Mouse (Mus musculus): ENCODE results near the gene Nfe2l1. TPM values are rescaled to one million over a fixed set of nuclear protein-coding genes. Genes with fewer than 3 reads are reported as not detected.
A peak's percentile ranks its signal among the peaks of the same experiment; 100 is the strongest.
"Not testable (repeated sequence)": the region's sequence is repeated elsewhere in the genome, so short reads cannot be mapped to it uniquely, and the experiment has no call there.

The Nfe2l1 gene
- total RNA-seq, 2 experiments from 2014 or later, result 300 to 307 TPM

DNA sequence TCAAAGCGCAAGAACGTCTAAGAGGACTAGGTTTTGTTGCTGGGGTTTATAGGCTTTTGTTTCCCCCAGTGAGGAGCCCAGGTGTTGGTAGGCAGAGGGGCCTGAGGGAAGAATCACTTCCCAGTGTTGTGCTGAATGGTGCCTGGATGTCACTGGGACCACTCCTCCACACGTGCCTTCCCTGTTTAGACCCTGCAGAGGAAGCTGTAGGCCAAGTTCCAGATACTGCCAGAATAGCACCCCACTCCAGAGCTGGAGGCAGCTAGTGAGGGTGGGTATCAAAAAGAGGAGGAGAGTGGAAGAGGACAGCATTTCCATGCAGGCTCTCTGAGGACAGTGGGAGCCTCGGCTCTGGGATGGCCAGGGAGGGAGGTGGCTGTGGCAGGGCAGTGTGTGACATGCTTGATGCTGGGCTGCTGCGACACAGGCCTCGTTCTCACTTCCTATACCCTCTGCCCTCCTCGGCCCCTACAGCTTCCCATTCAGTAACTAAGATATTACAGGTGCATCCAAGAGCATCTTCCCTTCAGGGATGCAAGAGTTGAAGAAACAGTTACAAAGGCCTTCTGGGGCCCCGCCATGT lies 11.5 kb downstream of the Nfe2l1 start:
- DNase-seq, result no peak

DNA sequence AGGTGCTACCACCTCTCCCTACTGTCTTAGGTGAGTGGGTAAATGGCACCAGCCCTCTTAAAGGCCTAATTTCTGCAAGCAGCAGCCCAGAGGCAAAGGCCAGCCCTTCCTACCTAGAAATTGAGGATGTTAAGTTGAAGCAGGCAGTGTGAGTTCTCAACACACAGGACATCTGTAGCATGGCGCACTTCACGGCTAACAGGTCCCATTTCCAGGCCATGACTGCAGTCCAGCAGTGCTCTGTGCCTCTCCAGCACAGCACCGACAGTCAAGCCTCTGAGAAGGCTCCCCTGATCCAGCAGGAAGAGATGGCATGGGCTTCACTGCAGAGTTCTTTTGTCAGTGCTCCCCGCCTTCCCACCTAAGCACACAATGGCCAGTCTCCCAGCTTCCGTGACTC lies 12.8 kb downstream of the Nfe2l1 start:
- no peak for DNase-seq

DNA sequence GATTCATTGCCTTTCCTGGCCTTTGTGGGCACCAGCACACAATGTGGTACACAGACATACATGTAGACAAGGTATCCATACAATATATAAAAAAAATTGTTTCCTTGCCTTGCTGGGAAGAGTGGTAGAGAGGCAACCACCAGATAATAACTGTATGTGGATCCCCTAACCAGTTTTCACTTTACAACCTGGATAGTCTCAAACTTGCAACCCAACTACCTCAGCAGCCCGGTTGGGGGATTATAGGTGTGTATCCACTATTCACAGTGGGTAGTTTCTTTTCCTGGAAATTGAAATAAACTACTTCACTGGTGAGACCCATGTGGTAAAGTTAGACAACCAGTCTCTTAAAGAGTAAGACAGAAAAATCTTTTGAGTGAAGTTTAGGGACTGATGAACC lies 13.3 kb downstream of the Nfe2l1 start:
- no peak for DNase-seq

DNA sequence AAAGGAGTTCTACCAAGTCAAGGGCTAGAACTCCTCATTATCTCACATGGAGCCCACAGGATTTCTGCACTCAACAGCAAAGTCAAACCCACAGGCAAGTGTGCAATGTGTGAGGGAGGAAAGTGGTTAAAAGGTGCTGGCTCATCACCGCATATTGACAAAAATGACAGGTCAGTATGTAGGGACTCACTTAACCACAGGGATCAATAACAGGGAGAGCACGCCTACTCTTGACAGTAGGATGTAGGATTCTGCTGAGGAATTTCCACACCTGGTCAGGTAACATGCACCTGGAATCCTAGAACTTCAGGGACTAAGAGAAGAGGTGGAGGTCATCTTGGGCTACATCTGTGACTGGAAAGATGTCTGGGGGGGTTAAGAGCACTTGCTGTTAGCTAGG lies 13.9 kb downstream of the Nfe2l1 start:
- no peak for DNase-seq

DNA sequence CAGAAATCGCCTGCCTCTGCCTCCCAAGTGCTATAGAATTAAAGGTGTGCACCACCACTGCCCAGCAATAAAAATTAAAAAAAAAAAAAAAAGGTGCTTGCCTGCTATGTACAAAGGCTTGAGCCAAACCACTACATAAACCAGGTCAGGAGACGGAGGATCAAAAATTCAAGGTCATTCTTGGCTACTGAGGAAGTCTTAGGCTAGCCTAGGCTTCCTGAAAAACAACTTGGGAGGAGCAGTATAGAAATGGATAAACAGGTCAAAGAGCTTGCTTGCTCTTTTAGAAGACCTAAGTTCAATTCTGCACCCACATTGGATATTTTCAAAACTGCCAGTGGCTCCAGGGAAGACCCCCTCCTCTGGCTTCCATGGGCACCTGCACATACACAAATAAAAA lies 15.3 kb downstream of the Nfe2l1 start:
- DNase-seq, result no peak

DNA sequence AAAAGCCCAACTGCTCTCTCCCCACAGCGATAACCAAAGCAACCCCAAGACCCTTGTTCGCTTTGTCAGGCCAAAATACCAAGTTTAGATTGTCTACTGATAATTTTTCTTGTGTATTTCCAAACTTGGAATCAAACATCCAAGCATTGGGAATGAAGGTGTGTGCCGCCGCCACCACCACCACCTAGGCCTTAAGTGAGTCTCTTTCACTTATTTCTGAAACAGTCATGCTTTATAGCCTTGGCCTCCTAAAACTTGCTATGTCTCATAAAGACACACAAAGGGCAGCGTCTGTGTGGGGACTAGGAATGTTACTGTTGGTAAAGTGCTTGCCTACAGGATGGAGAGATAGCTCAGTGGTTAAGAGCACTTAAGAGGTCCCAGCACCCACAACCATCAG lies 15.8 kb downstream of the Nfe2l1 start:
- no peak for DNase-seq

DNA sequence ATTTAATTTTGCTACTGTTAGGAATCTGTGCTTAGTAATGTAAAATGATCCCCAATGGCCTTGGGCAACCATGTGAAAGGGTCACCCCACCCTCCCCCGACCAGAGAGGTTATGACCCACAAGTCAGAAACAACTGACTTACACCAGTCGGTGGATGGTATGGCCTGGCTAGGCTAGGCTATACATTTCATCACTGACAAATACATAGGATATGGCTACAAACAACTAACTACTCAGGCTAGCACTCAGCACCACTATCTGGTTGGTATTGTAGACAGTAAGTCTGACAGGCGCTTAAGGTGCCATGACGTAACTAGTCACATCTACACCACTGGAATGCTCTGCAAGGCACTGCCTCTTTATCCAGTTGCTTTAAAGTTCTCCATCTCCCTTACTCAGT lies 16.3 kb downstream of the Nfe2l1 start:
- DNase-seq, result no peak

DNA sequence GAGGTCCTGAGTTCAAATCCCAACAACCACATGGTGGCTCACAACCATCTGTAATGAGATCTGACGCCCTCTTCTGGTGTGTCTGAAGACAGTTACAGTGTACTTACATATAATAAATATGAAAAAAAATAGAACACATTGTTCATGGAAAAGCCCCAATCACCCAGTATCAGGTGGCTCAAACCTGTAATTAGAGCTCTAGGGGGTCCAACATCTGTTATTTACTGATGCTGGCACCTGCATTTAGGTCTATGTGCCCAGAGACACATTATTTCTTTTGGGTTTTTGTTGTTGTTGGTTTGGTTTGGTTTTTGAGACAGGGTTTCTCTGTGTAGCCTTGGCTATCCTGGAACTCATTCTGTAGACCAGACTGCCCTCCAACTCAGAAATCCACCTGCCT lies 18.6 kb downstream of the Nfe2l1 start:
- DNase-seq, result not testable (repeated sequence)

DNA sequence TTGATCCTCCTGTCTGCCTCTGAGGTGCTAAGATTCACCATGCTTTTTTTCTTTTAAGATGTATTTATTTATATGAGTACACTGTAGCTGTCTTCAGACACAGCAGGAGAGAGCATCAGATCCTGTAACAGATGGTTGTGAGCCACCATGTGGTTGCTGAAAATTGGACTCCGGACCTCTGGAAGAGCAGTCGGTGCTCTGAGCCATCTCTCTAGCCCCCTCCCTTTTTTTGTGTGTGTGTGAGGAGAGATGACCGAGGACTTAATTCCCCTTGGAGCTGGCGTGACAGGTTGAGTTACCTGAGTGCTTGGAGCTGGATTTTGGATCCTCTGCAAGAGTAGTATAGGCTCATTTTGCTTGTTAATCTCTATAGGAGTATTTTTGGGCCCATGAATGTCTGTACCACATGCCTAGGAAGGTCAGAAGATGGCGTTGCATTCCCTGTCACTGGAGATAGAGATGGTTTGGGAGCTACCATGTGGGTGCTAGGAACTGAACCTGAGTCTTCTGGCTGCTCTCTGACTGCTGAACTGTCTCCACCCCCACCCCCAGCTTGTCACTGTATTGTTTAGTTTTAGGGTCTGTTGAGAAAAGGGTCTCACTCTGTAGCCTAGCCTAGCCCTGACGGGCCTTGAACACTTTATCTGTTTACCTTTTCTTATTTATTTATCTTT lies 20.1 kb downstream of the Nfe2l1 start:
- DNase-seq, result no peak

DNA sequence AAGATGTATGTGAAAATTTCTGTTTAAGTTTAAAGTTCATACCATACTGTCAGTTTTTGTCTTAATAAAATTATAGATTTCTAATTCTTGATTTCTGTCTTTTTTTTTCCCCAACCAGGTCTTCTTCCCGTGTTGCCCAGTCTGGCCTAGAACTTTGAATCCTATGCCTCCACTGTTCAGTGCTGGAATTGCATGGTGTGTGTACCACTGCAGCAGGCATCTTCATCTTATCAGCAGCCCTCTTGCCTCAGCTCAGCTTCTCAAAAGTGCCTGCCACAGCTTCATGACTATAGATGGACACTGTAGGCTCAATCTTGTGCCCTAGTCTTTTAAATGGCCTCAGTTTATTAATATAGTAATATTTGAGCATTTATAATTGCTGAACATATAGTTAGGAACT lies 21.7 kb downstream of the Nfe2l1 start:
- no peak for DNase-seq

DNA sequence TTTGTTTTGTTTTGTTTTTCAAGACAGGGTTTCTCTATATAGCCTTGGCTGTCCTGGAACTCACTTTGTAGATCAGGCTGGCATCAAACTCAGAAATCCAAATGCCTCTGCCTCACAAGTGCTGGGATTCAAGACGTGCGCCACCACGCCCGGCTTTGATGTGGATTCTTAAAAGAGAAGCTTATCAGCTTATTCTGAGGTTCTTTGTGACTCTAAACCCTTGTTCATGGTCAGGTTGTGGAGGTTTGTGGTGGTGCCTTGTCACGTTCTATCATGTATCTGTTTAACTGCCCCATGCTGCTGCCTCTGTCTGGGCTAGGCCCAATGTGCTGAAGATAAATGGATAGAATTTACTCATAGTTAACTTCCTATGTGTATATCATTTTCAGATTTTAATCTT lies 24.2 kb downstream of the Nfe2l1 start:
- no peak for DNase-seq

DNA sequence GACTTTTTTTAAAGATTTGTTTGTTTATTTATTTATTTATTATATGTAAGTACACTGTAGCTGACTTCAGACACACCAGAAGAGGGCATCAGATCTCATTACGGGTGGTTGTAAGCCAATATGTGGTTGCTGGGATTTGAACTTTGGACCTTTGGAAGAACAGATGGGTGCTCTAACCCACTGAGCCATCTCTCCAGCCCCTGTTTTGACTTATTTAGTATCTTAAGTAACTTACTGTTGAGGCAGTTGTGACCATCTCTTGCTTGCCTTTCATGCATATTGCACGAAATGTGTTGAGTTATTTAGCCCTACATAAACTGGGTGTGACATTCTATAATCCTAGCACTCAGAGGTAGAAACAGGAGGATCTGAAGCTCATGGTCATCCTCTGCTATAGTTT lies 30.3 kb downstream of the Nfe2l1 start:
- no peak for DNase-seq

DNA sequence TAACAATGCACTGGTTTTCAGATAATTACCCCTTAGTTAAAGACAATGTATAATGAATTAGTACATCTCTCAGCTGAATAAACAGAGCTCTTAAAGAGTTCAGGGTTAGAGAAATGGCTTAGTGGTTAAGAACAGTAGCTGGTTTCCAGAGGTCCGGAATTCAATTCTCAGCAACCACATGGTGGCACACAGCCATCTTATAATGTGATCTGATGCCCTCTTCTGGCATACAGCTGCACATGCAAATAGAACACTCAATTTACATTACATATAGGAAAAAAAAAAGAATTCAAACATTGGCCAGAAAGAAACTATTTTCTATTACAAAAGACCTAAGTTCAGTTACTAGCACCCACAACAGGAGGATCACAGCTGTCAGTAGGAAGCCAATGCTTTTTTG lies 33.2 kb downstream of the Nfe2l1 start:
- DNase-seq, result no peak

DNA sequence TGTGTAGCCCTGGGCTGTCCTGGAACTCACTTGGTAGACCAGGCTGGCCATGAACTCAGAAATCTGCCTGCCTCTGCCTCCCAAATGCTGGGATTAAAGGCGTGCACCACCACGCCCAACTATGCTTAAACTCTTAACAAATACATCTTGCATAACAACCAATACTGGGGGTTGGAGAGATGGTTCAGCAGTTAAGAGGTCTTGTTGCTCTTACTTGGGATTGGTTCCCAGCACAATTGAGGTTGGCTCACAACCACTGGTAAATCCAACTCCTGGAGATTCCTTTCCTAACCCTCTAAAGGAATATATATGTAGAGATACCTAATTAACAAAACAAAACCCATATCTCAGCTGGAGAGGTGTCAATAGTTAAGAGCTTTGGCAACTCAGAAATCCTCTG lies 33.7 kb downstream of the Nfe2l1 start:
- DNase-seq, result no peak

DNA sequence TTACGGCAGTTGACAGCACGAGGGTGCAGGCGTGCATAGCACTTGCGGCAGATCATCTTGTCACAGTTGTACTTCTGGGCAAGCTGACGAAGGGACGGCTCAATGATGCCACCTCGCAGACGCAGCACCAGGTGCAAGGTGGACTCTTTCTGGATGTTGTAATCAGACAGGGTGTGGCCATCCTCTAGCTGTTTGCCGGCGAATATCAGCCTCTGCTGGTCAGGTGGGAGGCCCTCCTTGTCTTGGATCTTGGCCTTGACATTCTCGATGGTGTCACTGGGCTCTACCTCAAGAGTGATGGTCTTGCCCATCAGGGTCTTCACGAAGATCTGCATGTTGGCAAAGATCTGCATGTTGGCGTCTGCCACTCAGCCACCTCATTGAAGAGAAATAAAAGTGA lies 34.3 kb downstream of the Nfe2l1 start:
- no peak for DNase-seq

DNA sequence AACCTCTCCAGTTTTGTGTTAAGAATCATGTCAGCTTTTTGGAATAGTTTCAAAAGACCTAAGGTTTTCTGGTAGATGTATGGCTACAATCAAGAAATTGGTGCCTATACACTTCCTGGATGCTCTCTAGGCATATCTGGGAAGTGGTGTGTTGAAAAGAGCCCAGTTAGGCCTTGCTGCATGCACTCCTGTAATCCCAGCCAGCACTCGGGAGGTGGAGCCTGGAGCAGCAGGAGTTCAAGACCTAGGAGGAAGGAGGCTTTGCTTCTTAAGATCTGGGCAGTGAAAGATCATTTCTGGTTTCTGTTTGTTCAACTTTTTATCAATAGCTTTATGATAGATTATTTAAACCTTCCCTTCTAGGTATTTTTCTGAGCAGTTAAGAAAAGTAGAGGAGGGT lies 39.1 kb downstream of the Nfe2l1 start:
- no peak for DNase-seq

DNA sequence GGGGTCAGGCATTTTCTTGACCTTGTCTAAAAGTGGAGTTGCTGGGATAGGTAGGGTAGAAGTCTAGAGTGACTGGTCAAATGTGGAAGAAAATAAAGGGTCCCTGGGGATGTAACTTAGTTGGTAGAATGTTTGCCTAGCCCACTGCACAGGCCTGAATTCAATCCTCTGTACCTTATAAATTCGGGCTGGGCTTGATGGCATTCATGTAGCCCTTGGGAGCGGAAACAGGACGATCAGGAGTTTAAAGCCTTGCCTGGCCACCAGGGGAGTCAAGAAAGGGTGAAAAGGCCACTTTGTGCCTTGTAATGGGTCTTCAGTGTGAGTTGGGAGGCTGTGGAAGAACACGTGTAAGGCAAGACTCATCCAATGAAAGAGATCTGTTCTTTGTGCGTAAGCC lies 39.8 kb downstream of the Nfe2l1 start:
- DNase-seq, result no peak

DNA sequence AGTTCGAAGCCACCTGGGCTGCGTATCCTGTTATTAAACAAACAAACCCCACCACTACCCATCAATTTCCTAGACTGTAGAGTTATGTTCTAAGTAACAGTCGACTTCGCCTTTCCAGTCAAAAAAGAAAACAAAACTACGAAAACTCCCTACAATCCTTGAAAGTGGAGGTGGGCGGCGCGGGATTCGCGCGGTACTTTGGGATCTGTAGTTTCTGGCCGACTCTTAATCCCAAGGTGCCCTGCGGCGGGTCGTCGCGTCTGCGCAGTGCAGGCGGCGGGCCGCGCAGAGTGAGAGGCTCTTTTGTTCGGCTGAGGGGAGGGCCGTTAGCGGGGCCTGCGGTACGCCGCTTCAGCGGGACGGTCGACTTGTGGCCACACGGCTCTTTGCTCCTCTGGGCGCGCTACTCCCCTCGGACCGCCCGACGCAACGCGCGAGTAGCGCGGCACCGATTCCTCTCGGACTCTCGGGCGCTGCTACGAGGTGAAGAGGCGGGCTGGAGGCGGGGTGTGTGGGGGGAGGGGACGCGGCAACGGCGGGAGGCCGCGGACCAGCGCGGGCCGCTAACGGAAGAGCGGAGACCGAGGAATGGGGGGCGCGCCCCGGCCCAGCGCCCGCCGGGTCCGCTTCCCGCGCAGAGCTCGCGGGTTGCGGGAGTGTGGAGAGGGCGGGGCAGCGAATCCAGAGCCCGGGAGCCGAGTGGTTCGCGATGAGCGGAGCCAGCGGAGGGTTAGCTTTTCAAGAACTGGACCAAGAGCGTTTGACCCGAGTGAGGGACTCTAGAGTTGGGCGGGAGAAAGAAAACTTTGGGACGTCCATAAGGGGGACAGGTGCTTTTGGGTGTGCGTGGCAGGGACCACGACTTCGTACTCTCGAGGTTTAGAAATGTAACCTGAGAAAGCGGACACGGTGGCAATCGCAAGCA lies 40.6 kb downstream of the Nfe2l1 start, which contains the start of gene Cbx1:
Gene Cbx1 (plus strand): TSS at position 257 of the 925 bp plus-strand sequence.
- DNase-seq, result peak; percentile 94

DNA sequence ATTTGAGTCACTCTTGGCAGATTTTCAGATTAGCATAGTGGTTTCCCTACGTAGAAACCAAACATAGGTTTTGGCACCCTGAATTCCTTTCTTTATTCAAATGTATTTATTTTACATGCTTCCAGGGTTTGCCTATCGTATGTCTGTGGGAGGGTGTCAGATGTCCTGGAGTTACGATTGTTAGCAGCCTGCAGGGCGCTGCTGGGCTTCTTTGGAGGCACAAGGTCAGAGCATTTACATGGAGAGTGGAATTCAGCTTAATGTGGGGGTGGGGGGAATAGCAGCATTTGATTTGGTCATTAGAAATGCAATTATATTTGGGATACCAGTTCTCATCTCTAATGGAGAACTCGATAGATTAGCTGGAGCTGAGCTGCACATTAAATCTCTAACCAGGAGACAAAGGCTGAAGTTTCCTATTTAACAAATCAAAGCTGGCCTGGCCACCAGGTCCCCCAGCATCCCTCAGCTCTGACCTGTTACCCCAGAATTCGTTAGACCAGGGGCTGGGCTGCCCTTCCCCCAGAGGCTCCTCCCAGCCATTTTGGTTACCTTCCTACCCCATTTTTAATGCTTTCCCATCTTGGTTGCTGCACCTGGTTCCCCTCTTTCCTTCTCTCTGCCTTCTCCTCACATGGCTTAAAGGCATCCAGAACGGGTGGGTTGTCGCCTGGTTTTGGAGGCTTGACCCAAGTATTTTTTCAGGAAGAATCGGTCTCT lies 42.9 kb downstream of the Nfe2l1 start:
- DNase-seq, result no peak

DNA sequence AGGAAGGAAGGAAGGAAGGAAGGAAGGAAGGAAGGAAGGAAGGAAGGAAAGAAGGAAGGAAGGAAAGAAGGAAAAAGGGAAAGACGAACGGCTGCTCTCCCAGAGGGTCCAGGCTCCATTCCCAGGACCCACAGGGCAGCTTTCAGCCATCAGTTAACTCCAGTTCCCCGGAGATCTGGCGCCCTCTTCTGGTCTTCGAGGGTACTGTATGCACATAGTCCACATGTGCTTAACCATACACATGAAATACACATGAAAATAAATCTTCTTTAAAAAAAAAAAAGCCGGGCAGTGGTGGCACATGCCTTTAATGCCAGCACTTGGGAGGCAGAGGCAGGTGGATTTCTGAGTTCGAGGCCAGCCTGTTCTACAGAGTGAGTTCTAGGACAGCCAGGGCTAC lies 44.9 kb downstream of the Nfe2l1 start:
- DNase-seq, result peak; percentile 85

DNA sequence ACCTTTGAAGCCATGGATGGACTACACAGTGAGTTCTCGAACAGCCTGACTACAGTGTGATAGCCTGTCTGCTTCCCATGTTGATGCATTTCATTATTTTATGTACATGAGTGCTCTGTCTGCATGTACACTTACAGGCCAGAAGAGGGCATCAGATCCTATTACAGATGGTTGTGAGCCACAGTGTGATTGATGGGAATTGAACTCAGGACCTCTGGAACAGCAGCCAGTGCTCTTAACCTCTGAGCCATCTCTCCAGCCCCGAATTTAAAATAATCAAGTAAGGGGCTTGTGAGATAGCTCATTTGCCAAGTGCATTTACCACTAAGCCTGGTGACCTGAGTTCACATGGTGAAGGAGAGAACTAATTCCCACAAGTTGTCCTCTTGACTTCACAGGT lies 48.3 kb downstream of the Nfe2l1 start:
- no peak for DNase-seq

DNA sequence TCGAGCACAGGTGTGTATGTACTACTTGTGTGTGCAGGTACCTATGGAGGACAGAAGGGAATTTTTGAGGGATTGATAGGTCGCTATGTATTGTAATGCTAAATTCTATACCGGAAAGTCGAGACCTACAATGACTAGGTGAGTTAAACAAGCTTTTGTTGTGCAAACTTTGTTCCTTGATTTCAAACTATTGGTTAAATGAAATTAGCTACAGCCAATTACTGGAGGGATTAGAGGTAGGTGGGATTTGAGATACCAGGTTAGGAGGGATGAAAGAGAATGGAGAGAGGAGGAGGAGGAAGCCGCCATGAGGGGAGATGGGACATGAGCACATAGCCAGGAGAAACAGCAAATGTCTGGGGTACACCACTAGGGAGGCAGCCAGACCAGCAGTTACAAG lies 49.5 kb downstream of the Nfe2l1 start:
- no peak for DNase-seq
